Mouse (Mus musculus): ENCODE results near the gene Unk.

The Unk gene

DNA sequence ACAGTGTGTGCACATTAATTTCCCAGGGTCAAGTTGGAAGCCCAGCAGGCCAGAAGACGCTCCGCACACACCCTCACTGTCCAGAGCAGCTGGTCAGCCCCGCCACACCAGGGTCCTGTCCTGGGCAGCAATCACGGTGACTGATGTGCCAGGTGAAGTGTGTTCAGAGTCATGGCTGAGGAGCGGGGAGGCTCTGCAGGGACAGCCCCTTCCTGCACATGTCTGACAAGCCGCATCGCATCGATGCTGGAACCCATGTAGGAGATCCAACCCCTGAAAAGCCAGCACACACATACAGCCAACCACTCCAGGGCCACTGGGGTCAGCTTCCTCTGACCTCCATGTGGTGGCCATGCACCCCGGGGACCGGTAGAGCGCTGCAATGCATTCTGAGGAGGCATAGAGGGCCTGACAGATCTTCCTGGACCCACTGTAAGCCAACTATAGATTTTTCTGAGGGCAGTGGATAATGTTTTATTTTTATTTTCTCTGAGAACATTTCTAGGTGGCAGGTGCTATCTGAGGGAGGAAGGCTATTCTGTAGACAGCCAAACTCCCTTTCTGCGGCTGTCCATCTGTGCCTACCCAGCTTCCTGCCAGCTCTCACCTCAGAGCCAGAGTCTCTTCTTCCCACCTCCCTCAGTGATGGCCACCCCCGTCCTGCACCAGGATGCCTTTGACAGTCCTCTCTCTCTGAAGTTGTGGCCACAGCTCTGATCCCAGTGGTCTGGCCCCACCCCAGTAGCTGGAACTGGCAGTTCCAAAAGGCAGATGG, 31.7 kb downstream of the Unk start:
- DNase-seq (ENCODE audit: low read depth, low spot score) = no peak

DNA sequence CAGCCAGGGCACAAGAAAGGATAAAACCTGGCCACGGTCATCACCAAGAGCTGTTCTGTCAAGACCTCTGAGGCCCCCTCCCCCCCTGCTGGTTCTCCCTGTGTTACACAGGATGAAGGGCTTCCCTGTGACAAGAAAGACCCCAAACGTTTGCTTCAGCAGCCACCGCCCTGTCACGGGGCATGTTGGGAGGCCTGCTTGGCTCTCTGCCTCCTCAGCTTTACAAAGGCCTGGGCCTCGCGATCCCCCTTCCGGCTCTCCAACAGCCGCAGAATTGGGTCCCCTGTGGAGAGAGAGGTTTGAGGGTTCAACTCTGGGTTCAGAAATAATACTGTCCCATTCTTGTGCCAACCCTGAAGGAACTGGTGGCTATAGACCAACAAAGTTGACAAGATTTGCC, 32.4 kb downstream of the Unk start:
- no peak for DNase-seq (ENCODE audit: low read depth, low spot score)

DNA sequence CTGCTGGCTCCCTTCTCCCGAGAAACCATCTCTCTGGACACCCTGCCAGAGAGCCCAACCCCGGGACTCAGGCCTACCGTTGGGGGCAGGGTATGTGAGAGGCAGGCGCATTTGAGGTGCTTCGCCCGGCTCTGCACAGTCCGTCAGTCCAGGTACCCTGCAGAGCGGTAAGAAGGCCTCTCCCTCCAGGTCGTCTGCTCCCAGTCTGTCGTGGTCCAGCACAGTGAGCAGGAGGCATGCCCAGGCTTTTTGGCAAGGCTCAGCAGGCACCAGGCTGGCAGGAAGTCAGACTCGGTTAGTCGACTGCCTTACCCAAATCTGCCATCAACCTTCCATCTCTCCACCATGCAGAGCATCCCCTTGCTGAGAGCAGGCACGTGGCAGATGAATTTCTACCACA, 33.4 kb downstream of the Unk start:
- DNase-seq (ENCODE audit: low read depth, low spot score) = no peak

DNA sequence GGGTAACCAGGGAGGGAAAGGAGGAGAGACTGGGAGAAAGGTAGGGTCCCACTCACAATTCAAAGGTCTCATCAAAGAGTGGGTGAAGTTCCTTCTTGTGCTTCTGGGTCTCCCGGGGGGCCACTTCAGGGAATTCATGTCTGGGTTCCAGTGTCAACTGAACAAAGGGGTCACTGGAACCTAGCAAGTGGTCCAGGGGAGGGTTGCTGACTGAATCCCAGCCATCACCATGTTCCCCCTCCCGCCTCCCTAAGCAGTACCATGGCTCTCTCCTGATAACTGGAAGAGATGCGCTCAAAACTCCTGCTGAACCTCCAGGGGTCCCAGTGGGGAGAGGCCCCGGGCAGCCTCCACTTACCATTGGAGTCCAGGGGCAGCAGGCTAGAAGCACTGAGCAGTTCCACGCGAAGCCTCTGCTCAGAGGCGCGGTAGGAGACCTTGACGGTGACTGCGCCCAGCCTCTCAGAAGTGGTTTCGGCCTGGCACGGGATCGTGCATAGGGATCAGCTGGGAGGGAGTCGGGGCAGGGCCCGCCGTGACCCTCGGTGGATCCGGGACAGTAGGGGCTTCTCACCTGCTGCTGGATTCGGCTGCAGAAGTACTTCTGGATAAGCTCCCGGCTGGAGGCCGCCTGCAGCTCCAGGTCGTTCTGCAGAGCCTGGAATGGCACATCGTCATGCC, 34.2 kb downstream of the Unk start:
- DNase-seq (ENCODE audit: low read depth, low spot score) = no peak

DNA sequence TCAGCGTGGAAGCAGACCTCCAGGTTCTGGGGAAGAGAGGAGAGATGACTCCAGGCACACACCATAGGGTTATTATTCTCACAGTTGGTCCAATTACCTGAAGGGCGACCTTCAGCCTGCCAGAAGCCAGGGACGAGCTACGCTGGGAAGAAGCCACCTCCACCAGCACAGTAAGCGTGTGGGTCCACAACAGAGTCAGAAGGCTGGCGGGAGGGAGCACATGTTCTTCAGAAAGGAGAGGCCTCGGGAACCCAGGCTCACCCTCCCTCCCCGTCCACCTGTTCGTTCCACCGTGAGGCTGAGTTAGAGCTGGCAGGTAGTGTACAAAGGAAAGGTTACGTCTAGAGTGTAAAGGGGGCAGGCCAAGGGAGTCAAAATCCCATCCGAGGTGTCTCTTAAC, 35.2 kb downstream of the Unk start:
- no peak for DNase-seq (ENCODE audit: low read depth, low spot score)

DNA sequence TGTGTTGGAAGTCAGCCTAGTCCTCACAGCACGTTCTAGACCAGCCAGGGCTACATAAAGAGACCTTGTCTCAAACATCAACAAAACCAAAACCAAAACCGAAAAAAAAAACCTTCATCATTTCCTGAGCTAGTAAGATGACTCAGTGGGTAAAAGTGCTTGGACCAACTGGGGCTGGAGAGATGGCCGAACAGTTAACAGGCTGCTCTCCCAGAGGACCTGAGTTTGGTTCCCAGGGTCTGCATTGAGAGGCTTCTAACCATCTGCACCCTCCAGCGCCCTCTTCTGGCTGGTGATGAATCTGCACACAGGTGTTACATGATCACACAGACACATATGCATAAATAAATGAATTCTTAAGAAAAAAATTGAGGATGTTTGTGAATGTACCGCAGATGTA, 41.4 kb downstream of the Unk start:
- no peak for DNase-seq (ENCODE audit: low read depth, low spot score)

DNA sequence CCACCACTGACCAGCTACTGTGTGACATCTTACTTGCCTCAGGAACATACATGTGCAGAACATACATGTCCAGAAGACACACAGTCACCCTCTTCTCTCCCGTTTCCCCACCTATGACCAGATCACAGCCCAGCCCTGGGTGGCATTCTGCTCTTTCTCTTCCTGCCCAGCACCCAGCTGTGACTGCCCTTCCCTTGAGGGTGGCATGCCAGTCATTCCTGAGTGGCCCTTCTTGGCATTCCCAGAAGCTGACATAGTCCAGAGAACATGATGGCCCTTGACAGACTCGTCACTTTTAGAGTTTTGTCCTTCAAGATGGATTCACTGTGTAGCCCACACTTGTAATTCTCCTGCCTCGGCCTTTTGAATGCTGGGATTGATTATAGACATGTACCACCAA, 42.5 kb downstream of the Unk start:
- no peak for DNase-seq (ENCODE audit: low read depth, low spot score)

DNA sequence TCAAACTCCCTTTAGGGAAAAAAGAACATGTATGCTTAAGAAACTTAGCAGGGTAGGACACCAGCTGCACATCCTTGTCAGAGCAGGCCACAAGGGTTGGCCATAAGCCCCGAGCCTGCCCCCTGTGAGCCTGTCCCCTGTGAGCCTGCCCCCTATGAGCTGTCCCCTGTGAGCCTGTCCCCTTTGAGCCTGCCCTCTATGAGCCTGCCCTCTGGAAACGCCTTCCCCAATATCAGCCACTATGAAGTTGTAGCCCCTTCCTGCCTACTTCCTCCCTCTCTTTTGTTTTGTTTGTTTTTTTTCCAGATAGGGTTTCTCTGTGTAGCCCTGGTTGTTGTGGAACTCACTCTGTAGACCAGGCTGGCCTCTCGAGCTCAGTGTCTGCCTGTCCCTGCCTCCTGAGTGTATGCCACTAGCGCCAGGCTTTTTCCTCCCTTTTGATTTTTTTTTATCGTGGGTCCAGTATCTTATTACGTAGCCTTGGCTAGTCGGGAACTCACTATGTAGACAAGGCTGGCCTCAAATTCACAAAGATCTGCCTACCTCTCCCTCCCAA, 44.4 kb downstream of the Unk start:
- DNase-seq (ENCODE audit: low read depth, low spot score) = no peak

DNA sequence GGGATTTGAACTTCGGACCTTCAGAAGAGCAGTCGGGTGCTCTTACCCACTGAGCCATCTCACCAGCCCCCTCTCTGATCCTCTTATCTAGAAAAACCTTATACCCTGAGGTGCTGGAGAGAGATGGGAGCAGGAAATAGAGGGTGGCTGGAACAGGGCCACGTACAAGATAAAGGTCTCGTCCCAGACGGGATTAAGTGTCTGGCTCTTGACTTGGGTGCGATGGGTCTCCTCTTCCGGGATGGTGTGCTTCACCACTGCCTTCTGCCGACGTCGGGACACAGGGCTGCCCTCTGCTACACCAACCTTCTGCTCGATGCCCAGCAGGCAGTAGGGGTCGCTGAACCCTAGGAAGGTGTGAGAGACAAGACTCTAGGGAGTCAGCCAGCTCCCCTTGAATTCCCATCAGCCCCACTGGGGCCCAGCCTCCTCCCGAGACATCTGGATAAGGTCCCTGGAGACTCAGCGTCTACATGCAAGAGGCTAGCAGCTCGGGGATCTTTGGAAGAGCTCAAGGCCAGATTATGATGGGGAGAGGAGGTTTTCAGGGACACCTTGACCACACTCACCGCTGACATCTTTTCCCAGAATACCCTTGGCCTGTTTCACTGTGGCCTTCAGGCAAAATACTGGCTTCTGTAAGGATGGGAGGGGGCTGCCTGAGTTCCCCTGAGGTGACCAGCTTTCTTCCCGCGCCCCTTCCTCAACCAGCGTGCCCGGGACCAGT, 45.6 kb downstream of the Unk start:
- DNase-seq (ENCODE audit: low read depth, low spot score) = no peak

DNA sequence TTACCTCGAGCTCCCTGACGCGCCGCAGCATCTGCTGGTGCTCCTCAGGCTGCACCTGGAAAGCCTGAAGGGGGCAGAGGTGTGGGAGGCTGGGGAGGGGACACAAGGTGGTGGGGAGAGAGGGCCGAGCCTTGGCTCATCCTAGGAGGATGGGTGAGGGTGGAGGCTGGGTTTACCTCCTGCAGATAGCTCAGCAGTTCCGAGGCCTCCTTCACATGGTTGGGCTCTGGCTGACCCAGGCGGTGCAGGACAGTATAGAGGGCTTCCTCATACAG, 46.1 kb downstream of the Unk start:
- no peak for DNase-seq (ENCODE audit: low read depth, low spot score)

DNA sequence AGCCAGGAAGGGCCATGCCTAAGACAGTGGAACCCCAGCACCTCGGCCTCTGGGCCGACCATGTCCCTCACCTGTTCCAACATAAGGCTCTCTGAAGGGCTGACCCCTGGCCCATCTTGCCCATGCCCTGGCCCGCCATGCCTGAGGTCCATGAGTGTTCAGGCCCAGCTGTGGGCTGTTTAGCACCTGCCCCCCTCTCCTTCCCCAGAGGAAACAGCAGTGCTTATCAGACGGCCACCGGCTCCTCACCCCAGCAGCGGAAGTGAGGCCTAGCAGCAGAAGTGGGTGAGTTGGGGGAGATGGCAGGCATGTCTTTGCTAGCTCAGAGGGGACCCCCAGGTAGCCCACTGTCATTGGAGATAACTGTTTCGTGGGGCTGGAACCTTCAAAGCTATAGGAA, 46.7 kb downstream of the Unk start:
- no peak for DNase-seq (ENCODE audit: low read depth, low spot score)

DNA sequence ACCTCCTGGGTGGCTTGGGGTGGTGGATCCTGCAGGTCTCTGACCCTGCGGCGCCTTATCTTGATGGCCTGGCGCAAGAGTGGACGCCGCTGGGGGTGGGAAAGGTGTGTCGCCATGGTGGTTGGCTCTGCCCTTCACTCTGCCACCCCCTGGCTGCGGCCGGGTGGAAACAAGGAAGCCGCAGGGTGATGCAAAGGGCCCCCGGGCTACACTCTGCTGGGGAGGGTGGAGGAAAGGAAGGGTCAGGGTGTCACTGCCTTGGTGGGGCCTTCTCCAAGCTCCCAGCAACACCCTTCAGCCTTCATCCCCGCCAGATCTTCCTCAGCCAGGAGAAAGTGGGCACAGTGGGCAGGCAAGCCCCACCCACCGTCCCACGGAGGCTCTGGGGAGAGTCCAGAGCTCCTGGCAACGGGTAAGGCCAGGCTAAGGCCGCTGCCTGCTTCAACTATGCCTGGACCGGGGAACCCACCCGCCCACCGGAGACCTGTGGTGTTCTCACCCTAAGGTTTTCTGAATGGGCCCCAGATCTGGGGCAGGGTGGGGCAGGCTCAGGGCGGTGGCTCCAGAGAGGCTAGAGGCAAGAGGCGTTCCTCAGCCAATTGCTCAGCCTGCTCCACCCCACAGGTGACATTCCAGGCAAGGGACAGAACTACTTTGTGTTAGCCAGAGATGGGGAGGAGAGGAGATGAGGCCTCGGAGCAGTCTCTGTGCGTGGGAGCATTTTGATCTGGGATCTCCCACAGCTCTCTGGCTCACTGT, 47.5 kb downstream of the Unk start, which contains the start of gene Unc13d:
Gene Unc13d, minus strand, starts transcription at position 516 of the 759 bp plus-strand sequence.
- DNase-seq (ENCODE audit: low read depth, low spot score) = no peak

DNA sequence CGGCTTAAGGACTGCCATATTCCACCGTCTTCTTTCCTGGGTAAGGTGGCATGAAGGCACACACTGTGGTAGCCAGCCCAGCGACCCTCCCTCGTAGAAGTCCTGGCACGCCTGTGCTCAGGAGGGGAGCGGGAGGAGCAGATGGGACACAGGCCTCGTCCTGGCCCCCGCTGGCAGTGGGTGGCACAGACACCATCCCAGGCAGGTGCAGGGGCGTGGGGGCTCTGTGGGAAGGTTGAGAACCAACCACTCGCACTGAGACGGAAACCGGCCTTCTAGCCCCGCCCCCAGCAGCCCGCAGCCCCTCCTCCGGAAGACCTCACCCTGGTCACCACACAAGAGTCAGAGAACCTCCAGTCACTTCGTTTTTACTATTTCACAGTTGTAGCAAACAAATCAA, 48.1 kb downstream of the Unk start:
- no peak for DNase-seq (ENCODE audit: low read depth, low spot score)

DNA sequence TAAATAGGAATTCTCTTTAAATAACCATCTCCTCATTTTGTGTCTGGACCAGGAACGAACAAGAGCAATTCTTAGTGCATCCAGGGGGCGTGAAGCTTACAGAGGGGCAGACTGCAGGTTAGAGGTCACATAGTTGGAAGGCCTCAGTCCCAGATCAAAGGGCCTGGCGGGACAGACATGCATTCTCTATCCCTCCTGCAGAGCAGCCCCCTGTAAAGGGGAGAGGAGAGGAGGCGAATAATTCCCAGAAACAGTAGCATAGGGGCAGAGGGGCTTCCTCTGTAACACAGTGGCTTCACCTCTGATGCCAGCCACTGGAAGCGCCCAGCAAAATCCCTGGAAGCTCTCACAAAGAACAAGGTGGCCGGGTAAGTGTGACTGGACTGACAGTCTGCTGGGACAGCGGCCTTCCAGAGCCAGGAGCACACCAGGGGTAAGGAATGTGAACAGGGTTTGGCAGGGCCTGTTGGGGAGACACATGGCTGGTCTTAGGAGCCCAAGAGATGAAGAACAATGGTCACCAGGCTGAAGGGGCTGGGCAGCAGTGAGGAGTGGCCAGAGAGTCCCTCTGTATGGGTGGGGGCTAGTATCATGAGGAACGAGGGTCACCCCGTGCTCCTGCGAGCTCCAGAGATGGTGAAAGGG, 48.7 kb downstream of the Unk start:
- DNase-seq (ENCODE audit: low read depth, low spot score) = no peak

DNA sequence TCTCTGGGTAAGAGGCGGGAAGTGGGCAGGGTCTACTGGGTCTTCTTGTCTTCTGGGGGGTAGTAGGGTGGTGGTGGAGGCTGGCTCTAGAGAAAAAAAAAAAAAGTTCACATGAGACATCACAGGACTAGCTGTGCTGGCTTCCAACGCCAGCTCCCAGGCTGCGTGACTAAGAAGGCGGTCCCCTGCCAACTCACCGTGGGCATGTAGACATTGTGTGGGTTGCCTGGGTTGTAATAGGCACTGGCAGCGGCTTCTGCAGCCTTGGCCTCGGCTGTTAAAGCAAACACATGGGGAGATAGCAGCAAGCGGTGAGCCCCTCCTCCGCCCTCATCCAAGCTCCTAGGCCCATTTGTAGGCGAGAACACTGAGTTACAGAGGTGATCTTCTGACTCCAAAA, 49.4 kb downstream of the Unk start:
- no peak for DNase-seq (ENCODE audit: low read depth, low spot score)

DNA sequence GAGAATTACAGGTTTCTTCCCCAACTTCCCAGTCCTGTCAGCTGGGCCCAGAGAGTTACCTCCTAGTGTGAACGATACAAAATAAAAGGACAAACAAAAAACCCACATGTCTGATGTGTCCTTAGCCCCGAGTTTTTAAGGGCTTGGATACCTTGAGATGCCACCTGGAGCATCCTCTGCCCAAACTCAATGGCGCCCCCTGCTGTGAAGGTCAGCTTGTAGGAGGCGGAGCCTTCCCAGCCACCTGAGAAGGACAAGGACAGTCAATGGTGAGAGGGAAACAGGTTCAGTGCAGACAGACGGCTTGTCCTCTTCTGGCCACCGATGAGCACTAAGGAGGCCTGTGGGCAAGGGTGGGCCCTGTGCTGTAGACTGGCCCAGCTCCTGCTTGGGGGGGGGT, 51.0 kb downstream of the Unk start:
- peak; percentile 11 for DNase-seq (ENCODE audit: low read depth, low spot score)

DNA sequence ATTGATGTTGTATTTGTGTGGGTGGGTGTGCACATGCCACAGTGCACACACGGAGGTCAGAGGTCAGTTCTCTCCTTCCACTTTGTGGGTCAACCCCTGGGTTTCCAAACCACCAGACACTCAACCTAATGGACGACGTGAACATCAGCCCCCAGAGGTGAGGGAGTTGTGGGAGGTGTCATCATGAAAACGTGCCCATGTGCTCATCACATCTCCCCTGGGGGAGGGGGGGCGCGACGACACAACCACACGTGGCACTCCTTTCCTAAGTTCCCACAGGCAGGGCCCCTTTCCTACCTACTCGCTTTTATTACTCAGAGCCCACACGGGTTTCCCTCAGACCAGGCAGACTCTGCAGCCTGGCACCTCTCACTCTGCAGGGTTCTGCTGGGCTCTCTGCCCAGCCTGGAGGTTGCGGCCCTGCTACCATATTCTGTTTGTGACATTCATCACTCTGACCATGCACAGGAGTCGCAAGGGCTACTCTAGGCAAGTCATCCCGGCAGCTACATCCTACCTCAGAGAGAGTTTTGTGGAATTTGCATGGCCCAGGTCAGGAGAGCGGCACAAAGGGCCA, 53.1 kb downstream of the Unk start:
- DNase-seq (ENCODE audit: low read depth, low spot score) = no peak

DNA sequence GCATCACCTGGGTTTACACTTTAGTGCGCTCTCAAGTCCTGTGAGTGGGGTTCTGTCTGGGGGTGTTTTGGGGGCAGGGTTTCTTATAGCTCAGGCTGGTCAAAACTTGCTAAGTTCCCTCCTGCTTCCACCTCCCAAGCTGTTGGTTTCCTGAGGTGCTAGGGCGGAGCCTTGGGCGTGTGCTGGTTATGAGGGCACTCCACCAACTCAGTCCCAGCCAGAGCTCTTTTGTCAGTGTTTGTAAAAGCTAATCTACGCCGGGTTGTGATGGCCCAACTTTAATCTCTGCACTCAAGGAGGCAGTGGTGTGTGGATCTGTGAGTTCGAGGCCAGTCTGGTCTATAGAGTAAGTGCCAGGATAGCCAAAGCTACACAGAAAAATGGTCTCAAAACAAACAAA, 54.0 kb downstream of the Unk start:
- no peak for DNase-seq (ENCODE audit: low read depth, low spot score)

DNA sequence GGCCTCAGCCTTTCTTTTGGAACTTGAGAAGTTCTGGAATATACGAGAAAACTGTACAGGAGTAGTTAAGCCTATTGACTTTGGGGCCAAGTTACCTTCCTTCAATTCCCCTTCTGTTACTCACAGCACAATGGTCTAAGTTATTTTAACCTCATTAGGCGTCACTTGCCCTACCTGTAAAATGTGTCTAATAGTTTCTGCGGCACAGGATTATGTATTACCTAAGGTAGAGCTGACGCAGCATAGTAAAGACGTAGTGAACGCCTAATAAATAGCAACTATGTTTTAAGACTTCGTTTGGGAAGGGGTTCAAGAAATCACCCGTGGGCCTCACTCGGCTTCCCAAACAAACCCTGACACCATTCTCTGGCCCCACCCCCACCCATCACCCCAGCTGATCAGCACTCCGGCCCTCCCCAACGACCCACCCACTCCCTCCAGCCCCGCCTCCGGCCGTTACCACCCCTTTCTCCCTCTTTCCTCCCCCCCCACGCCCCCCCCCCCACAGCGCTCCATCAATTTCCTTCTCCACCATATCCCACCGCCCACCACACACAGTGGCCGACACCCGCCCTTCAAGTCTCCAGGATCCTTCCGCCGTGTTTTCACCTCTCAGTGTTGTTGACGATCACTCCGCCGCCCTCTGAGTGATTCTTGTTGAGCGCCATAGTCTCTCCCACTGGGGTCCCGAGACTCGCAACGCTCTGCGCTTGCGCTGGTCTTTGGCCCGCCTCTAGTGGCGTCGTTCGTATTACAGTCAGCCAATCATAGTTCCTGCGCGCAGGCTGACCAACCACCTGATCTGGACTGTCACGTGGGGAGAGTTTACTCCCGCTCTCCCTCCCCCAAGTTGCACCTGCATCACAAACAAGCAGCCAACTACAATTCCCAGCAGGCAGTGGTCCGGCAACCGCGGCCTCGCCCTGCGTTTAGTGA, 56.4 kb downstream of the Unk start, which contains the start of gene Wbp2:
Gene Wbp2, minus strand, starts transcription at position 738 of the 936 bp plus-strand sequence.
- DNase-seq (ENCODE audit: low read depth, low spot score) = peak; percentile 96

Measured in retina, adult 2 months (tissue).